Mouse (Mus musculus) macrophage (primary cell): ENCODE data around the gene Pacsin3. TPM values are rescaled to one million over a fixed set of nuclear protein-coding genes. Genes with fewer than 3 reads are reported as not detected.

Experiments
- H3K27ac ChIP-seq: fragments of 350-480 bp; formaldehyde crosslinking; 2 replicates; pipeline ENCODE4 v1.9.0; 2021
- H3K36me3 ChIP-seq: fragments of 350-480 bp; formaldehyde crosslinking; 2 replicates; pipeline ENCODE4 v1.9.0; 2021; ENCODE audit errors: inconsistent target
- H3K4me3 ChIP-seq: fragments of 350-480 bp; formaldehyde crosslinking; 2 replicates; pipeline ENCODE4 v1.9.0; 2021; ENCODE audit errors: inconsistent target
- H3K79me2 ChIP-seq: fragments of 350-480 bp; formaldehyde crosslinking; 2 replicates; pipeline ENCODE4 v1.9.0; 2021; ENCODE audit errors: inconsistent target
- WGBS: methylation state at CpG from one replicate; pipeline ENCODE4 v1.1.7; 2026; ENCODE audit warnings: inconsistent platforms; ENCODE audit not compliant: missing documents; 5-methylcytosine and 5-hydroxymethylcytosine counted together
- polyA plus RNA-seq: library from polyadenylated mRNA; stranded (reverse); fragments of 250-400 nt; gene quantifications from 3 replicates; pipeline ENCODE4 v1.2.4, GENCODE M21; 2018; ENCODE audit warnings: inconsistent platforms

Gene Pacsin3
- polyA plus RNA-seq, 1 experiment from 2014 or later, result 0.65 TPM

DNA sequence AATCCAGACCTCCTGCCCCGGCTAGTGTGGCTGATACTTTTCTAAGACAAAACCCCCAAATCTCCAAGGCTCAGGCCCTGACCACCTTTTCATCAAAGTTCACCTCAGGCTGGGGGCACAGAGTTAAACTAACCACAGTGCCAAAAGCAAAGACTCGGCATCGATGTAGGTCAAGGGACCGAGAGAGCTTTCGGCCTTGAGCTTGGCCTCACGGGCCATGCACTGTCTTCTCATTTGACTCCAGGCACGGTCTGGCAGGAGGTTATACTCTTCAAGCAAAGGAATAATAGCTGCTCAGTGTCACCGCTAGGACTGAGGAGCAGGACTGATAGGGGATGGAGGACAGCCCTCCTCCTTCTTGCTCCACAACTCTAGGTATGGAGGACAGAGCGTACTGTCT, 50.2 kb downstream of the Pacsin3 start:
- Histone ChIP-seq H3K79me2 (no peaks in the 10 kb centered on the region), H3K27ac (no peak overlapping the region), H3K4me3 (no peak overlapping the region), H3K36me3 (no peaks in the 10 kb centered on the region)
- 95% methylated on average over 9 of the region's 9 CpGs for WGBS

DNA sequence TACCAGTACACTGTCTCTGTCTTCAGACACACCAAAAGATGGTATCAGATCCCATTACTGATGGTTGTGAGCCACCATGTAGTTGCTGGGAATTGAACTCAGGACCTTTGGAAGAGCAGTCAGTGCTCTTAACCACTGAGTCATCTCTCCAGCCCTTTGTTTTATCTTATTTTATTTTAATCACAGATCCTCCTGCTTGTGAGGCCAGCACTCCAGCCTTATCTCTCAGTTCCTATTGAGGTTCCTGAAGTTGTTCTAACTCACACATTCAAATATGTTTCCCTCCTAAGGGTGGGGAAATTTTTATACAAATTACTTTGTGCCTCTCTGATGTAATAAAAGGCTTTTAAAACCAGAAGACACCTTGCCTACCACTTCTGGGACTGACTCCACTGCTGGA, 50.8 kb downstream of the Pacsin3 start:
- Histone ChIP-seq H3K36me3 (no peaks in the 10 kb centered on the region), H3K4me3 (no peak overlapping the region), H3K79me2 (no peaks in the 10 kb centered on the region), H3K27ac (no peak overlapping the region)

DNA sequence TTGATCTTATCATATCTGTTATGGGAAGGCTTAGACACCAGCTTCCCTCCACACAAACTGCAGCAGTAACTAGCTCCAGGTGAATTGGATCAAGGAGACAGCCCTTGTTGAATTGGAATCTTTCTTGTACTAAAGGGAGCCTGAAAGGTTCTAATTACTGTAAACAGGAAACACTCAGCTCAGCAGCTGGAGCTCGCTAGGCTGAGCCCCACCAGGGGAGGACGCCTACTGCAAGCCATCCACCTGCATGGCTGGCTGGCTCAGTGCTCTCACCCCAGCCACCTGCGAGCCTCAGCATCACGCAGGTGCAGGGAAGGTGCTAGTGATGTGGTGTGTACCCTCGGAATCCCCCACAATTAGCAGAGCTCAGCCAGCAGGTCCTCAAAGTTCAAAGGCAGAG, 52.9 kb downstream of the Pacsin3 start:
- H3K4me3 ChIP-seq, result no peak overlapping the region
- 80% methylated on average over 5 of the region's 5 CpGs for WGBS
- H3K36me3 ChIP-seq, result no peaks in the 10 kb centered on the region
- H3K27ac ChIP-seq, result no peak overlapping the region
- H3K79me2 ChIP-seq, result no peaks in the 10 kb centered on the region

DNA sequence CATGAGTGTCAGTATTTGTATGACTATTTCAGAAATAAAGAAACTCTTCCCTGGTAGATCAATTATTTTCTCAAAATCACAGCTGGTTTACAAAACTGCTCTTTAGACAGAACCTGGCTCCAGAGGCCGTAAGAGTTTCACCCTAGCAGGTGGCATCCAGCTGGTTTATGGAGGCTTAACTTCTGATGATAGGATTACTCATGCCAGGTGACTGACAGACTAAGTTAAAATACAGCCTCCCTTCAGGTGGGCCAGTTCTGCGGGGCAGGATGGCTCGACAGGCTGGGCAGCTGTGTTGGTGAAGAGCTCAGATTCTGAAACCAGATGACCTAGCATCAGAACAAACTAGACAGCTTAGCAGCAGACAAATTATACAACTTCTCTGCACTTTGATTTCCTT, 53.8 kb downstream of the Pacsin3 start:
- H3K27ac ChIP-seq, result no peak overlapping the region
- H3K4me3 ChIP-seq, result no peak overlapping the region
- no peaks in the 10 kb centered on the region for H3K79me2 ChIP-seq
- WGBS, result 89% methylated on average over 3 of the region's 3 CpGs
- no peaks in the 10 kb centered on the region for H3K36me3 ChIP-seq

DNA sequence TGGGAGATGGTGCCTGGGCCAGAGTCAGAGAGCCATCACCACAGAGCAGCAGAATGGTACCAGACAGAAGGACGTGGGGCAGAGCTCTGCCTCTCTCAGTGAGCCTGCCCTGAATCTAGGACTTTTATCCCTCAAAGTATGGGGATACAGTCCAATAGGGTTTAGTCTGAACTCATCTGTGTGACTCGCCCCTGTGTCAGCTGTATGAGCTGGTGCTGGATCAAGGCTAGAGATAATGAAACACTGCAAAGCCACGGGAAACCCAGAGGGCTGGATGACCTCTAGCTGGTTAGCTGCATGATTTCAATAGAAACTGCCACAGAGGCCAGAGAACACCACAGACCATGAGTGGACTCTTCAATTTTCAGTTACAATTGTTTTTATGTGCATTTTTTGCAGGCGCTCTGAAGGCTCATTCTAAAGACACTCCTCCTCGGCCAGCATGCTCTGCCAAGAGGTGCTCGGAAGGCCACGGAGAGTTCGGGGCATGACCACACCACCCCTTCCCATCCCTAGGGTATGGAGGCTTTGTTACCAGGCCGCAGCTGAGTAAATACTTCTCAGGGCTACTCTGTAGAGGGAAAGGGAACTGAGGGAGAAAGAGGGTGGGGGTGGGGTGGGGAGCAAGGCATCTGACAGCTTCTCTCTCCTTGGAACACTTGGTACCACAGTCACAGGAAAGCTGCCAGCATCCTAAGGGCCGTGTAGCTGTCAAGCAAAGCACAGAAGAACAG, 57.0 kb downstream of the Pacsin3 start:
- 89% methylated on average over 10 of the region's 10 CpGs for WGBS
- H3K27ac ChIP-seq, result no peak overlapping the region
- H3K79me2 ChIP-seq, result no peaks in the 10 kb centered on the region
- H3K4me3 ChIP-seq, result no peak overlapping the region
- no peaks in the 10 kb centered on the region for H3K36me3 ChIP-seq

DNA sequence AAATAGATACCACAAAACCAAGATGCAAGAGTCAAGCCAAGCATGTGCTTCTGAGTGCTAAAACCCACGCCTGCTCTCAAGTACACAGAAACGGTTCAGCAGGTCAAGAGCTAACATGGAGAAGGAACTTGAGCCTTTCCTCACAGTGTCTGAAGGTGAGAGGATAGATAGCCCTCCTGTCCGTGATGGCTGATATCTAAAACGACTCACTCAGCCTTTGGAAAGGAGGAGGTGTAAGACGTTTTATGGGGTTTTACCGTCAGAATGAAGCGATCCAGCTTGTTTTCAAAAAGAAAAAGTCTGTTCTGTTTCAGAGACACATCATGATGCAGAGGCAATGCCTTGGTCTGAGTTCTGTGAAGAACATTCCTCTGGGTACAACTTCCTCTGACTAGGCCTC, 58.4 kb downstream of the Pacsin3 start:
- no peaks in the 10 kb centered on the region for H3K79me2 ChIP-seq
- no peak overlapping the region for H3K27ac ChIP-seq
- 95% methylated on average over 7 of the region's 7 CpGs for WGBS
- H3K4me3 ChIP-seq, result no peak overlapping the region
- H3K36me3 ChIP-seq, result no peaks in the 10 kb centered on the region

Other genes with a start within 250 kb of the Pacsin3 start
- 6.3 to 39.6 TPM (median 12.2 TPM) in 3 replicates for gene Rapsn, start 220.3 kb upstream of the Pacsin3 start, polyA plus RNA-seq
- 149 to 321 TPM (median 192 TPM) in 3 replicates for gene Psmc3, start 201.9 kb upstream of the Pacsin3 start, polyA plus RNA-seq
- gene Slc39a13, start 185.5 kb upstream of the Pacsin3 start, polyA plus RNA-seq, result 19.8 to 23.0 TPM (median 21.8 TPM) in 3 replicates
- gene Spi1, start 173.6 kb upstream of the Pacsin3 start, polyA plus RNA-seq, result 298 to 440 TPM (median 373 TPM) in 3 replicates
- 0.09 to 0.11 TPM in 2 of 3 replicates, not detected in the other for gene Mybpc3, start 137.8 kb upstream of the Pacsin3 start, polyA plus RNA-seq
- 26.3 to 50.4 TPM (median 31.9 TPM) in 3 replicates for gene Madd, start 72.1 kb upstream of the Pacsin3 start, polyA plus RNA-seq
- 28.4 to 67.5 TPM (median 35.9 TPM) in 3 replicates for gene Nr1h3, start 53.1 kb upstream of the Pacsin3 start, polyA plus RNA-seq
- 154 to 178 TPM (median 169 TPM) in 3 replicates for gene Acp2, start 53.1 kb upstream of the Pacsin3 start, polyA plus RNA-seq
- gene Ddb2, start 19.0 kb upstream of the Pacsin3 start, polyA plus RNA-seq, result 1.8 to 5.3 TPM (median 5.2 TPM) in 3 replicates
- gene Arfgap2, start 9.0 kb downstream of the Pacsin3 start, polyA plus RNA-seq, result 43.0 to 54.0 TPM (median 48.7 TPM) in 3 replicates
- 4.8 to 7.1 TPM (median 5.0 TPM) in 3 replicates for gene 1110051M20Rik, start 188.8 kb downstream of the Pacsin3 start, polyA plus RNA-seq
- 2.8 to 4.7 TPM (median 3.9 TPM) in 3 replicates for gene Lrp4, start 201.6 kb downstream of the Pacsin3 start, polyA plus RNA-seq